Mouse (Mus musculus) spleen, adult 12 weeks (tissue): ENCODE data around the gene Tmem120b.

ENCODE experiments used
- DNase-seq: peaks from one replicate; pipeline ENCODE4 v3.0.0; 2022; ENCODE audit warnings: low spot score

The Tmem120b gene

GRCm38 (mm10) chr5:123129170-123129757, 61.0 kb downstream of the Tmem120b start:
- no peak for DNase-seq

- no peak for DNase-seq
These were observed 62.0 kb downstream of the Tmem120b start for GRCm38 (mm10) chr5:123130030-123130813.

GRCm38 (mm10) chr5:123130814-123131148, 62.6 kb downstream of the Tmem120b start:
- no peak for DNase-seq

- DNase-seq = peak; percentile 89
These were observed 64.3 kb downstream of the Tmem120b start, which contains the start of gene Rhof for GRCm38 (mm10) chr5:123132308-123133071. Gene Rhof, minus strand, starts transcription at chr5:123132692.

GRCm38 (mm10) chr5:123133083-123133783, 65.0 kb downstream of the Tmem120b start:
- DNase-seq = peak; percentile 85

GRCm38 (mm10) chr5:123133784-123134143, 65.5 kb downstream of the Tmem120b start:
- no peak for DNase-seq

- DNase-seq = no peak
These were observed 66.1 kb downstream of the Tmem120b start for GRCm38 (mm10) chr5:123134186-123134874.

GRCm38 (mm10) chr5:123134875-123135382, 66.7 kb downstream of the Tmem120b start:
- DNase-seq = no peak

GRCm38 (mm10) chr5:123135471-123136360, 67.5 kb downstream of the Tmem120b start:
- DNase-seq = peak; percentile 56

GRCm38 (mm10) chr5:123136361-123137043, 68.3 kb downstream of the Tmem120b start:
- DNase-seq = peak; percentile 72

- DNase-seq = peak; percentile 67
These were observed 69.1 kb downstream of the Tmem120b start for GRCm38 (mm10) chr5:123137044-123137909.

- DNase-seq = no peak
These were observed 69.7 kb downstream of the Tmem120b start for GRCm38 (mm10) chr5:123137910-123138229.

- peak; percentile 45 for DNase-seq
These were observed 70.2 kb downstream of the Tmem120b start for GRCm38 (mm10) chr5:123138230-123138911.

- DNase-seq = peak; percentile 76
These were observed 70.9 kb downstream of the Tmem120b start for GRCm38 (mm10) chr5:123138953-123139721.

- DNase-seq = no peak
These were observed 71.8 kb downstream of the Tmem120b start for GRCm38 (mm10) chr5:123139722-123140627.
